In the genomic region with DNA sequence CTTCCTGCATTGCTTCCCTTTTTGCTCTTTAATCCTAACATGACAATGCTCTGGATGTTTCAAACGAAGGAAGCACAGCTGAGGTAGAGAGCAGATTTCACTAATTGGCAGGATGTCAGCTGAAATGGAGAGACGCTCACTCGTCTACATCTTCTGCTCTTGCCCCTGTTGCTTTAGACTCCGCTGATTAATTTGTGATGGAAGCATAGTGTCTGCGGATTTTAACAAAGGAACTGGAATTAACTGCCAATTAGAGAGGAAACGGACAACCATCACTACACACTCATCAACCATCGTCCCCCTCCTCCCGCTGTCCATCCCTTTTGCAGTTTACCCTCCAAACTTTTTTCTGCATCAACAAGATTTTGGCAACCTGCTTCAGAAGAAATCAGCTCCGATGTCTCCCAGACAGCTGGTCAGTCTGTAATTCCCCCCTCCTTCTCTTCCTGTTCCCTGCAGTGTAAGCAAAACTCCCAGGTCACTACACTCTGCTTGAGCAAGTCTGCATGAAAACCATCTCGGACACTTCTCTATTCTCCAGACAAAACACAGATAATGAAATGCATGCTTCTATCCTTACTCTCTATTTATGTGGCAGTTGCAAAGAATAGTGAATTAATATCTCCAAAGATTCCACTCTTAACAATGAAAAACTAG, we compare ENCODE assay signal across 17 mouse cellular contexts.
A peak's percentile ranks its signal among the peaks of the same experiment; 100 is the strongest.
DNase-seq lines count a peak whose midpoint lies in the region; ATAC-seq and TF ChIP-seq lines count a peak whose summit lies in the region.
"Had no signal": no experiment of that assay in that cellular context is flagged by ENCODE, and none has a peak within 500 bp of the region (broad histone marks: within the 10 kb centered on the region; RNA-seq: fewer than 3 reads in every experiment).

No protein-coding gene starts in this region.

- H3K4me3 ChIP-seq in hindbrain, embryonic 10.5 days: no peak overlapping the region
- H3K4me3 ChIP-seq in hindbrain, embryonic 11.5 days (ENCODE audit: low read depth, low read length): no peak overlapping the region
- no peak overlapping the region for H3K4me3 ChIP-seq in lung, embryonic 14.5 days (ENCODE audit: low read depth, low read length)
- no peak overlapping the region for H3K4me3 ChIP-seq in lung, postnatal 0 days (ENCODE audit: low read depth, low read length)
- no peak overlapping the region for H3K4me3 ChIP-seq in forebrain, embryonic 16.5 days (replicated peaks; ENCODE audit: low read length)
- no peak overlapping the region for H3K4me3 ChIP-seq in midbrain, postnatal 0 days (ENCODE audit: low read depth, low read length)
- H3K4me3 ChIP-seq: intestine, embryonic 15.5 days had no signal

- intact Hi-C loops in left cerebral cortex, postnatal 25 days (cut with DNase I): no loop called here

- H3K9me3 ChIP-seq in hindbrain, embryonic 10.5 days: no peaks in the 10 kb centered on the region
- H3K9me3 ChIP-seq in hindbrain, embryonic 11.5 days (ENCODE audit: control insufficient read depth, low read length): no peaks in the 10 kb centered on the region
- H3K9me3 ChIP-seq in lung, embryonic 14.5 days (ENCODE audit: low read depth, low read length): no peaks in the 10 kb centered on the region
- no peaks in the 10 kb centered on the region for H3K9me3 ChIP-seq in lung, postnatal 0 days (ENCODE audit: low read length)
- no peaks in the 10 kb centered on the region for H3K9me3 ChIP-seq in forebrain, embryonic 16.5 days (ENCODE audit: control insufficient read depth, low read length)
- H3K9me3 ChIP-seq in midbrain, postnatal 0 days (ENCODE audit: low read length): no peaks in the 10 kb centered on the region
- H3K9me3 ChIP-seq: intestine, embryonic 15.5 days had no signal

- WGBS in hindbrain, embryonic 10.5 days: 50% methylated on average over 10 of the region's 10 CpGs
- 55% methylated on average over 10 of the region's 10 CpGs for WGBS in hindbrain, embryonic 11.5 days
- 33% methylated on average over 10 of the region's 10 CpGs for WGBS in lung, embryonic 14.5 days
- 44% methylated on average over 10 of the region's 10 CpGs for WGBS in lung, postnatal 0 days
- WGBS in forebrain, embryonic 16.5 days: 11% methylated on average over 10 of the region's 10 CpGs
- WGBS in midbrain, postnatal 0 days: 30% methylated on average over 10 of the region's 10 CpGs

- no peak overlapping the region for H3K9ac ChIP-seq in hindbrain, embryonic 11.5 days (ENCODE audit: low read depth, low read length)
- no peak overlapping the region for H3K9ac ChIP-seq in lung, embryonic 14.5 days
- no peak overlapping the region for H3K9ac ChIP-seq in lung, postnatal 0 days (replicated peaks; ENCODE audit: low read depth)
- H3K9ac ChIP-seq in forebrain, embryonic 16.5 days (replicated peaks; ENCODE audit: low read depth, low read length): peak overlapping the region; percentile 25; the same call in 1 of the 2 replicates
- H3K9ac ChIP-seq in midbrain, postnatal 0 days (replicated peaks; ENCODE audit: low read length, poor library complexity, severe bottlenecking): no peak overlapping the region
- H3K9ac ChIP-seq: intestine, embryonic 15.5 days; liver, postnatal 0 days had no signal

- TF ChIP-seq CTCF in lung, embryonic 14.5 days (IDR thresholded peaks at IDR 0.05; ENCODE audit: low read depth): no peak
- no peak for TF ChIP-seq CTCF in lung, postnatal 0 days (IDR thresholded peaks at IDR 0.05)
- TF ChIP-seq CTCF in midbrain, postnatal 0 days (IDR thresholded peaks at IDR 0.05): no peak

- peaks cover 8% of the 10 kb centered on the region for H3K4me1 ChIP-seq in hindbrain, embryonic 10.5 days (replicated peaks)
- H3K4me1 ChIP-seq in hindbrain, embryonic 11.5 days (replicated peaks; ENCODE audit: control insufficient read depth, insufficient read depth, low read length): no peaks in the 10 kb centered on the region
- no peaks in the 10 kb centered on the region for H3K4me1 ChIP-seq in lung, embryonic 14.5 days (ENCODE audit: insufficient read depth)
- H3K4me1 ChIP-seq in lung, postnatal 0 days (ENCODE audit: insufficient read depth, low read depth, low read length): no peaks in the 10 kb centered on the region
- peaks cover 6% of the 10 kb centered on the region for H3K4me1 ChIP-seq in forebrain, embryonic 16.5 days (replicated peaks; ENCODE audit: control insufficient read depth, insufficient read depth, low read length)
- H3K4me1 ChIP-seq in midbrain, postnatal 0 days (ENCODE audit: insufficient read depth, low read length): no peaks in the 10 kb centered on the region
- H3K4me1 ChIP-seq: intestine, embryonic 15.5 days had no signal

- peak overlapping the region; percentile 29; the same call in 1 of the 2 replicates for H3K27ac ChIP-seq in hindbrain, embryonic 10.5 days
- H3K27ac ChIP-seq in hindbrain, embryonic 11.5 days (ENCODE audit: low read depth, low read length): no peak overlapping the region
- no peak overlapping the region for H3K27ac ChIP-seq in lung, embryonic 14.5 days (ENCODE audit: low read depth)
- no peak overlapping the region for H3K27ac ChIP-seq in lung, postnatal 0 days (ENCODE audit: low read length)
- H3K27ac ChIP-seq in forebrain, embryonic 16.5 days (ENCODE audit: low read length): no peak overlapping the region
- no peak overlapping the region for H3K27ac ChIP-seq in midbrain, postnatal 0 days (ENCODE audit: low read depth, low read length)
- H3K27ac ChIP-seq: intestine, embryonic 15.5 days had no signal

- no peak for DNase-seq in hindbrain, embryonic 10.5 days (ENCODE audit: low spot score)
- DNase-seq in hindbrain, embryonic 11.5 days (ENCODE audit: low spot score): no peak
- DNase-seq in lung, embryonic 14.5 days: peak; percentile 7
- DNase-seq in lung, postnatal 0 days (ENCODE audit: low spot score): no peak
- peak; percentile 35 for DNase-seq in midbrain, postnatal 0 days (ENCODE audit: low spot score)
- DNase-seq in adipocyte (ENCODE audit: low spot score): no peak
- DNase-seq in left cerebral cortex, postnatal 25 days (ENCODE audit: low spot score in 2 of 2): no peak
- DNase-seq: heart, postnatal 14 days; kidney, postnatal 4 days; liver; liver, postnatal 0 days; lung, postnatal 36 days; thymus, postnatal 4 days had no signal

- H3K36me3 ChIP-seq in hindbrain, embryonic 10.5 days: no peaks in the 10 kb centered on the region
- H3K36me3 ChIP-seq in hindbrain, embryonic 11.5 days (ENCODE audit: control insufficient read depth, insufficient read depth, low read length): no peaks in the 10 kb centered on the region
- H3K36me3 ChIP-seq in lung, embryonic 14.5 days (ENCODE audit: insufficient read depth): no peaks in the 10 kb centered on the region
- H3K36me3 ChIP-seq in lung, postnatal 0 days (ENCODE audit: insufficient read depth, low read length): no peaks in the 10 kb centered on the region
- H3K36me3 ChIP-seq in forebrain, embryonic 16.5 days (ENCODE audit: control insufficient read depth, insufficient read depth): no peaks in the 10 kb centered on the region
- no peaks in the 10 kb centered on the region for H3K36me3 ChIP-seq in midbrain, postnatal 0 days (ENCODE audit: insufficient read depth, low read length)
- H3K36me3 ChIP-seq: intestine, embryonic 15.5 days had no signal

- ATAC-seq in hindbrain, embryonic 11.5 days (ENCODE audit: low FRiP score): no peak
- ATAC-seq in lung, embryonic 14.5 days (ENCODE audit: insufficient read depth): no peak
- no peak for ATAC-seq in lung, postnatal 0 days
- no peak for ATAC-seq in forebrain, embryonic 16.5 days
- ATAC-seq in midbrain, postnatal 0 days (ENCODE audit: low FRiP score): no peak
- ATAC-seq: intestine, embryonic 15.5 days; liver, postnatal 0 days; Patski had no signal

- TF ChIP-seq EP300 in lung, postnatal 0 days (IDR thresholded peaks at IDR 0.05): no peak

- no peak overlapping the region for H3K4me2 ChIP-seq in hindbrain, embryonic 11.5 days (replicated peaks; ENCODE audit: low read depth, low read length)
- no peak overlapping the region for H3K4me2 ChIP-seq in lung, embryonic 14.5 days
- no peak overlapping the region for H3K4me2 ChIP-seq in lung, postnatal 0 days (replicated peaks; ENCODE audit: low read depth, low read length)
- peak overlapping the region; percentile 30 for H3K4me2 ChIP-seq in forebrain, embryonic 16.5 days (ENCODE audit: low read length)
- H3K4me2 ChIP-seq in midbrain, postnatal 0 days (ENCODE audit: low read depth, low read length, poor library complexity, severe bottlenecking): peak overlapping the region; percentile 22
- H3K4me2 ChIP-seq: heart, embryonic 11.5 days; intestine, embryonic 15.5 days had no signal

- H3K27me3 ChIP-seq in hindbrain, embryonic 10.5 days (ENCODE audit: insufficient read depth, poor library complexity, severe bottlenecking): no peaks in the 10 kb centered on the region
- H3K27me3 ChIP-seq in hindbrain, embryonic 11.5 days (ENCODE audit: control insufficient read depth, insufficient read depth, low read length): no peaks in the 10 kb centered on the region
- H3K27me3 ChIP-seq in lung, embryonic 14.5 days (ENCODE audit: insufficient read depth, low read length): no peaks in the 10 kb centered on the region
- H3K27me3 ChIP-seq in lung, postnatal 0 days (replicated peaks; ENCODE audit: insufficient read depth, low read length): no peaks in the 10 kb centered on the region
- no peaks in the 10 kb centered on the region for H3K27me3 ChIP-seq in forebrain, embryonic 16.5 days (replicated peaks; ENCODE audit: control insufficient read depth, insufficient read depth, low read length)
- H3K27me3 ChIP-seq in midbrain, postnatal 0 days (ENCODE audit: insufficient read depth, low read length): no peaks in the 10 kb centered on the region
- H3K27me3 ChIP-seq: intestine, embryonic 15.5 days had no signal

Comparison
In these comparisons a context has a peak if more than half of its experiments do, and no peak if none do; other contexts are left out.
1. DNase-seq: peak in lung, embryonic 14.5 days (single experiment) and midbrain, postnatal 0 days (single experiment); none in hindbrain, embryonic 10.5 days (single experiment), hindbrain, embryonic 11.5 days (single experiment), lung, postnatal 0 days (single experiment), adipocyte (single experiment) and left cerebral cortex, postnatal 25 days (0 of 2).
2. H3K4me2 ChIP-seq: peak in forebrain, embryonic 16.5 days (single experiment) and midbrain, postnatal 0 days (single experiment); none in hindbrain, embryonic 11.5 days (single experiment), lung, embryonic 14.5 days (single experiment) and lung, postnatal 0 days (single experiment).